Mouse (Mus musculus) adrenal gland, adult 2 months (tissue): ENCODE data around the gene Plcl2. TPM values are rescaled to one million over a fixed set of nuclear protein-coding genes. Genes with fewer than 3 reads are reported as not detected.

Experiments
- DNase-seq: peaks from one replicate; pipeline ENCODE4 v3.0.0; 2021
- long read RNA-seq: library from polyadenylated mRNA; stranded (forward); transcript quantifications from one replicate; pipeline ENCODE4 v2.0.0, GENCODE M21; 2021
- polyA plus RNA-seq: library from polyadenylated mRNA; depleted of rRNA; stranded (reverse); fragments of >200 nt; gene quantifications from 2 replicates; pipeline ENCODE4 v1.2.3, GENCODE M21; 2012; rRNA removed
- total RNA-seq, 2 experiments: library from RNA; stranded (reverse); gene quantifications; 2 replicates each; pipeline ENCODE4 v1.2.3; 2021

Plcl2 gene
- total RNA-seq, result 10 to 100 TPM; 46.8 to 55.0 TPM
- 8.9 and 11.6 TPM in 2 replicates for polyA plus RNA-seq
- long read RNA-seq, full-length matches to known transcripts, result 15 of 52 reads
- long read RNA-seq, partial matches to known transcripts, result 4 of 52 reads
- long read RNA-seq, other reads (novel, unspliced or antisense), result 33 of 52 reads

DNA sequence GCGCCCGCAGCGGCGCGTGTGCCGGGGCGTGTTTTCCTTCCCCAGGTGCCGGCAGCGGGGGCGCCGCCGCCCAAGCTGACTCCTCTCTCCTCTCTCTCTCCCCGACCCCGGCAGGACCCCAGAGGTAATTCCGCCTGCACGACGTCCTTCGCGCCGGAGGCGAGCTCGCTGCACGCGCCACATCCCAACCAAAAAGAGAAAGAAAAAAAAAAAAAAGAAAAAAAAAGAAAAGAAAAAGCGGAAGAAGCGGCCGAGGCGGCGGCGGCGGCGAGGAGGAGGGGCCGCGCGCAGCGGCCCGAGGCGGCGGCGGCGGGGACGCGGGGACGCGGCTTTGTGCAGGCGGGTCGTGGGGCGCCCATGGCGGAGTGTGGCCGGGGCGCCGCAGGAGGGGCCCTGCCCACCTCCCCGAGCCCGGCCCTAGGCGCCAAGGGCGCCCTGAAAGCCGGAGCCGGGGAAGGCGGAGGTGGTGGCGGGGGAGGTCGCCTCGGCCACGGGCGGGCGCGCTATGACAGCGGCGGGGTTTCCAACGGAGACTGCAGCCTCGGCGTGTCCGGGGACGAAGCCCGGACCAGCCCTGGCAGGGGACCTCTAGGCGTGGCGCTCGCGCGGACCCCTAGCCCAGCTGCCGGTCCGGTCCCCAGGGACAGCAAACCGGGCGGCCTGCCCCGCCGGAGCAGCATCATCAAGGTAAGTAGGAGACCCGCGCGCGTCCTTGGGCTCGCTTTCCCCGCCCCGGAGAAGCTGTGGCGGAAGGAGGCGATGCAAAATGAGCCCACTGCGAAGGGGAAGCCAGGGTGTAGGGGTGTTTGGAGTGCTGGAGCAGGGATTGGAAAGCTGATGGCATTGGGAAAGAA lies at the start of gene Plcl2:
Gene Plcl2, plus strand, starts transcription at position 153 of the 854 bp plus-strand sequence.
- DNase-seq, result peak; percentile 87

GRCm38 (mm10) chr17:50460301-50460700 lies 48.9 kb upstream of the Plcl2 start:
- no peak for DNase-seq

DNA sequence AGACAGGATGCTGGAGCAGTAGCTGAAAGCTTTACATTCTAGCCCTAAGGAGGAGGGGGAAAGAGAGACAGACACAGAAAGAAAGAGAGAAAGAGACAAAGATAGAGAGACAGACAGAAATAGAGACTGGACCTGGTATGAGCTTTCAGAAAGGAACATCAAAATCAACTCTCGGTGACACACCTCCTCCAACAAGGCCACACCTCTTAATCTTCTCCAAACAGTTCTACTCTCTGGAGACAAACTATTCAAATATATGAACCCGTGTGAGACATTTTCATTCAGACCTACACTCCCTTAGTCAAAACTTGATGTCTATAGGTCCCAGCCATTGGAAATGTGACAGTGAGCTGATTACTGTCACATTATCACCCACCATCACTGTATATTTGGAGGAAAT lies 41.8 kb upstream of the Plcl2 start:
- DNase-seq, result no peak

DNA sequence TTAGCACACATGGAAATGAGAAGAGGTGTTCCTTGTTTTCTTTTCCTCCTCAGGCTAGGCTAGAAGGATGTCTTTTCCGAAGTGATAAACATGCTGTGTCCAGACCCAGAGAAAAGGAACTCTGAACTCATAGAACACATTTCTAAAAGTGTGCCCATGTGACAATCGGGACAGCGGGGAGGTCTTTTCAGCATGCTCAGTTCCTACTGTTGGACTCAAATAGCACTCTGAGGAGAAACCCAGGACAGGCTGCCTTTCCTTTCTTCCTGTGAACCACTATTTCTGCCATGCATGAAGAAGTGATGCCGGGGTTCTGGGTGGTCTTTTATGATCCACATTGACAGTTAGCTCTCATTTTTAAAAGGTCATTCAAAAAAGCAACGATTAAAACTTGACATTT lies 40.1 kb upstream of the Plcl2 start:
- no peak for DNase-seq

GRCm38 (mm10) chr17:50469543-50470431 lies 39.4 kb upstream of the Plcl2 start:
- peak; percentile 67 for DNase-seq

DNA sequence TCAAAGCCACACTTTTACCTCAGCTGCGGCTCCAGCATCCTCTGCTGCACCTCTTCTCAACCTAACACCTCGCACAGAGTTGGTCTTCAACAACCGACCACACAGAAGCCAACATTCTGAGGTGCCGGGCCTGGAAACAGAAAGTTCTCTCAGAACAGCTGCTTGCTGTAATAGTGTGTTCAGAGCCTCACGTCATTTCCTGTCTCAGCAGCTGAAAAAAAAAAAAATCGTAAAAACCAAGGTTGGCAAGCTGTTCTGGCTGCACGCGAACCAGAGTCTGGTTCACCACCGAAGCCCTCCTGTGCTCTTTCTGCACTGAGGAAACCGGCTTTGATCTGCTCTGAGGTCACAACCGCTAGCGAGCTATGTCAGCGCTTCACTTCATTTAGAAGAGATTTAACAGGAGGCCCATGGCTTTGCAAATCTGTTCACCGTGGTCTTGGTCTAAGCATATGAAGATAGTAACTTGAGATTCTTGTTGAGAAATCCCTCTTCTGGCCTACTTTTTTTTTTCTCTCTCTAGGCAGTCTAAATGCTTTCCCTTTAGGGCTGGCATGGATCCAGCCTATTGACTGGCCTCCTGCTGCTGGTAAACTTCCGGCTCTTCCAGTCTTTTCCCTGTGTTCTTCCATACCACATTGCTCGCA lies 38.6 kb upstream of the Plcl2 start:
- DNase-seq, result peak; percentile 66

DNA sequence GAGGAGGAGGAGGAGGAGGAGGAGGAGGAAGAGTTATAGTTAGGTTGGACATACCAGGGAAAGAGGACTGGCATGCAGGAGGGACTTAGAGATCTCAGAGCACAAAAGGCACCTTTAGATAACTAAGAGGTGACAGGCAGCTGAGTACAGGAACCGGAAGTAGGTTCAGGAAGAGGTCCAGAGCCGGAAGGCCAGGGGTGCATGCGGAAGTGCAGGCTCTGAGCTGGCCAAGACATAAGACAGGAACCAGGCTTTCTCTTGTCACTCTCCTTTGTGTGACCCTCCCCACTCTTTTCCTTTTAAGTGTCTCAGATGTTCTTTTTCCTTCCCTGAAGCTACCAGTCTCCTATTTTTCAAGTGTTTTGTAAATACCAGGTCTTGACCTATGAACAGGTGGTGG lies 38.0 kb upstream of the Plcl2 start:
- DNase-seq, result peak; percentile 56

DNA sequence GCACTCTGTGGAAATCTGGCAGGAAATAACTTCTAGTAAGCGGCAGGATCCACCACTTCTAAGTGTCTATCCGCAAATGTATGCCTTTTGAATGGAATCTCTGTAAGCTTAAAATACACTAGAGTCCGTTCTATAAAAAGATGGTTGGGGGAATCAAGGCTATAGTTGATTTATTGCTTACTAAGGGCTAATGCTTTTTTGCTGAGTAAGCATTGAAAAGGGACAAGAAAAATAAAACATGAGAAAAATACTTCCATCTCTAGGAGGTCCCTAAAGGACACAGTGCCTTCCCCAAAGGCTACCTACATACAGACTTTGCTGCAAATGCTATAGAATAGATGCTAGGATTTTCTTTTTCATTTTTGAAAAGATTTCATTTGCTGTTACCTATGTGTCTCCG lies 31.9 kb upstream of the Plcl2 start:
- no peak for DNase-seq

DNA sequence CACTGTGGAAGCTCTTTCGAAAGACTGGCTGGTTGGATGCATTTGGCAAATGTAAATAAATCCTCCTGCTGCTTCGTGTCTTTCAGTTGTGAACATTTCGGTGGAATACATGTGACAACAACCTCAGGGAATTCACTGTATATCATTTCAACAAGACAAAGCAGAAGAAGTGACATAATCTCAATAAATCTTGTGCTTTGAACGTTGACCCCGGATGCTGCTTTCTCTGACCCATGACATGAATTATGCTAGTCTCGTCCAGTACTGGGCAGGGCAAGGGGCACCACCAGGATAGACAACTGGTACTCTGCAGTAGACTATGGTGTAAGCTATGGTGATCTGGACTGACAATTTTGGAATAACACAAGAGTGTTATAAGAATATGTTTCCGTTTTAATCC lies 28.3 kb upstream of the Plcl2 start:
- no peak for DNase-seq

GRCm38 (mm10) chr17:50483700-50484099 lies 25.5 kb upstream of the Plcl2 start:
- no peak for DNase-seq

- DNase-seq, result no peak
These were observed 24.2 kb upstream of the Plcl2 start for GRCm38 (mm10) chr17:50484981-50485380.

- DNase-seq, result peak; percentile 68
These were observed 22.1 kb upstream of the Plcl2 start for GRCm38 (mm10) chr17:50487058-50487618.

GRCm38 (mm10) chr17:50487670-50488069 lies 21.5 kb upstream of the Plcl2 start:
- peak; percentile 64 for DNase-seq

GRCm38 (mm10) chr17:50488406-50488805 lies 20.8 kb upstream of the Plcl2 start:
- DNase-seq, result no peak

DNA sequence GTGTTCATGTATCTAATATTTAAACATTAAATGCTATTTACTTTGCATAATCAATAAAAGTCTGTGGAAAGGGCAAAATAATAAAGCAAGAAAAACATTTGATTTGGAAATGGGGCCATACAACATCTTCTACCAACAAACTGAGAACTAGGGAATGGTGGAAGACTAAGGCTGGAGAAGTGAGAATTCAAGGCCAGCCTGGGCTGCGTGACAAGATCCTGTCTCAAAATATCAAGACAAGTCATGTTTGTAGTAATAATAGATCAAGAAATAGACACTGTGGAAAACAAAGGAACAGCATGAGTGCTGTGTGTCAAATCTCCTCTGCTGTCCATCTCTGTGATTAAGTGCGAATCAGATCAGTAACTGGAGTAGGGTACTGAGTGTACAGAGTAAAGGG lies 20.3 kb upstream of the Plcl2 start:
- DNase-seq, result no peak

GRCm38 (mm10) chr17:50490644-50491430 lies 18.4 kb upstream of the Plcl2 start:
- no peak for DNase-seq

DNA sequence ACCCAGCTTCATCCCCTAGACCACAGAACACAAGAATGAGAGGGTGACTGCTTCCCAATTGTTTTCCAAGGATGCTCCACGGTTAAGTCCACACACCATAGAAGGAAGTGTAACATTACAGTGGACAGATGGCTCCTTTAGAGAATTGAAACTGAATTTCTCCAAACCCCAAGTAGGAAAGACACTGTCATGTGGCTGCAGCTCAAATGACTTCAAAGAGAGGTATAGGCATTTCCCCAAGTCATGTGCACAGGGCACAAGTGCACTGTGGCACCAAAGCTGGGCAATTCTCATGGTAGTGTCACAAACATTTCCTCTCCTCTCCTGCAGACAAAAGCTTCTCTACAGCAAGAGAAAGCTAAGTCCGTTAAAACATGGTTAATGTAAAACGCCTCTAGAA lies 17.7 kb upstream of the Plcl2 start:
- DNase-seq, result no peak

GRCm38 (mm10) chr17:50495216-50495889 lies 13.8 kb upstream of the Plcl2 start:
- DNase-seq, result peak; percentile 80

GRCm38 (mm10) chr17:50498062-50498697 lies 11.0 kb upstream of the Plcl2 start:
- DNase-seq, result peak; percentile 55
